Mouse (Mus musculus) limb, embryonic 14.5 days (tissue): Measurements from ENCODE around the gene Vmn1r52. TPM values are rescaled to one million over a fixed set of nuclear protein-coding genes. Genes with fewer than 3 reads are reported as not detected.
"Not testable (repeated sequence)": the region's sequence is repeated elsewhere in the genome, so short reads cannot be mapped to it uniquely, and the experiment has no call there.

Source experiments
- ATAC-seq: fragments of 200-750 bp; cut with Nextera tagmentation; 2 replicates; pipeline ENCODE4 v1.8.0; 2017; ENCODE audit warnings: low read depth, moderate number of reproducible peaks, moderate TSS enrichment; ENCODE audit not compliant: low FRiP score
- DNase-seq: peaks from one replicate; pipeline ENCODE4 v3.0.0-alpha.2; 2015; ENCODE audit warnings: low spot score
- H3K27ac ChIP-seq: fragments of 300-500 bp; sonication (generic); replicated peaks from 2 replicates; pipeline ENCODE4 v1.5.1; 2014; ENCODE audit warnings: low read depth, mild to moderate bottlenecking, low read length, moderate library complexity, mixed read lengths
- H3K27me3 ChIP-seq: fragments of 300-500 bp; sonication (generic); 2 replicates; pipeline ENCODE4 v1.6.1; 2014; ENCODE audit warnings: low read length, mixed read lengths; ENCODE audit not compliant: control insufficient read depth, insufficient read depth
- H3K36me3 ChIP-seq: fragments of 300-500 bp; sonication (generic); 2 replicates; pipeline ENCODE4 v1.6.1; 2014; ENCODE audit warnings: mild to moderate bottlenecking, low read length, moderate library complexity, mixed read lengths; ENCODE audit not compliant: control insufficient read depth, insufficient read depth
- H3K4me1 ChIP-seq: fragments of 300-500 bp; sonication (generic); 2 replicates; pipeline ENCODE4 v1.6.1; 2014; ENCODE audit warnings: antibody characterized with exemption, low read length, mixed read lengths; ENCODE audit not compliant: control insufficient read depth, insufficient read depth
- H3K4me2 ChIP-seq: fragments of 300-500 bp; sonication (generic); replicated peaks from 2 replicates; pipeline ENCODE4 v1.6.1; 2014; ENCODE audit warnings: low read depth, mild to moderate bottlenecking, low read length, moderate library complexity; ENCODE audit not compliant: severe bottlenecking
- H3K4me3 ChIP-seq: fragments of 300-500 bp; sonication (generic); replicated peaks from 2 replicates; pipeline ENCODE4 v1.5.1; 2014; ENCODE audit warnings: low read length
- H3K9ac ChIP-seq: fragments of 300-500 bp; sonication (generic); 2 replicates; pipeline ENCODE4 v1.6.1; 2014; ENCODE audit warnings: mild to moderate bottlenecking, low read depth, low read length, moderate library complexity; ENCODE audit not compliant: severe bottlenecking
- H3K9me3 ChIP-seq: fragments of 300-500 bp; sonication (generic); 2 replicates; pipeline ENCODE4 v1.6.1; 2016; ENCODE audit warnings: low read length; ENCODE audit not compliant: control insufficient read depth
- POLR2A ChIP-seq: fragments of 200-500 bp; IDR thresholded peaks from 2 replicates; pipeline ENCODE4 v1.8.0; 2012; ENCODE audit warnings: inconsistent platforms, mild to moderate bottlenecking, moderate library complexity, borderline replicate concordance; ENCODE audit not compliant: insufficient read depth, insufficient read length; ENCODE audit errors: extremely low read depth
- WGBS: fragments of 180-500 bp; shearing (Covaris S2); extraction: QIAGEN DNeasy Blood & Tissue Kit; methylation state at CpG from one replicate; pipeline ENCODE4 v1.1.7; 2014; 5-methylcytosine and 5-hydroxymethylcytosine counted together
- polyA plus RNA-seq, 2 experiments: library from polyadenylated mRNA; depleted of rRNA in 1 of 2; stranded (reverse) in 1 of 2; unstranded in 1 of 2; fragments of >200 nt; fragmentation: Nextera tagmentation in 1 of 2; extraction: Ambion mirVana in 1 of 2; gene quantifications; 2 replicates each; pipeline versions ENCODE4 v1.2.1 to v1.2.3; 2012 to 2014

The Vmn1r52 gene
- polyA plus RNA-seq (2012; rRNA removed) = not detected in 2 replicates
- not detected in 2 replicates for polyA plus RNA-seq (2014; fragmentation: Nextera tagmentation; extraction: Ambion mirVana)

DNA sequence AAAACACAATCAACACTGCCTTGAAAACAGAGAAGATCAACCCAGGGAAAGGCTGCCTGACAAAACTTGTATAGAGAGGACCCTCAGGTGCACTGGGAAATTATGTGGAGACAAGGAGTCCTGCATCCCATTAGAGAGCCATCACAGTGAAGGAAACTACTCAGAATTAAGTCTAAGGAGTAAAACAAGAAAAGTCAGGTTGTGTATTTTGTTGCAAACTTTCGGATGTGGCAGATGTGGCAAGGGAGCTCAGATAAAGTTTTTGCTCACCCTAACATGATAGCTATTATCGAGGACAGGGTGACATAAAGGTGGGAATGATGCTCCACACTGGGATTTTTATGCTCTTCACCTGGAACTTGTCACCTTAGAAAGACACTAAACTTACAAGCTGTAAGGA is at the start of gene Vmn1r52:
Gene Vmn1r52, plus strand, starts transcription at position 301 of the 400 bp plus-strand sequence.
- DNase-seq = no peak
- Histone ChIP-seq H3K27me3 (no peaks in the 10 kb centered on the region), H3K36me3 (no peaks in the 10 kb centered on the region), H3K4me2 (no peak within 1 kb of the TSS), H3K9me3 (no peaks in the 10 kb centered on the region), H3K27ac (no peak within 1 kb of the TSS), H3K4me1 (no peaks in the 10 kb centered on the region), H3K4me3 (no peak within 1 kb of the TSS), H3K9ac (no peak within 1 kb of the TSS)
- ATAC-seq = no peak
- 66% methylated on average over 2 of the region's 2 CpGs for WGBS
- no peak for TF ChIP-seq POLR2A

DNA sequence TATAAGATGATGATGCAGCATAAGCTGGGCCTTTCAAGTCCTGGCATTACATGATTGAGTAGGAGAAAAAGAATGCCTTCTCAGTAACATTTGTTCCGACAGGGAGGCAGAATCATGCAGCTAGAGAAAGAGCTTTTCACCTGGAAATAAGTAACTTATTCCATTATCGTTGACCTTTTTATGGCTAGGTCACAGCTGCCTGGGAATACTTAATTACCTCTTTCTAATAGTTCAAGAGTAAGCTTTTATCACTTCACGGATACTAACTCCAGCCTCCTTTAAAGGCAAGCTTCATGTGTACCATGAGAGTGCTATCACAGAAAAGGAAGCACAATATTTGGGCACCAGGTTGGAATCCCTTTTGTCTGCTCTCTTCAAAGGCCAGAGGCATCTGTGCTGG is 14.5 kb upstream of the Vmn1r52 start:
- Histone ChIP-seq H3K27me3 (no peaks in the 10 kb centered on the region), H3K4me2 (no peak overlapping the region), H3K4me3 (no peak overlapping the region), H3K9me3 (no peaks in the 10 kb centered on the region), H3K36me3 (no peaks in the 10 kb centered on the region), H3K27ac (no peak overlapping the region), H3K9ac (no peak overlapping the region), H3K4me1 (no peaks in the 10 kb centered on the region)
- no peak for ATAC-seq
- TF ChIP-seq POLR2A = no peak
- WGBS = 71% methylated on average over 3 of the region's 3 CpGs
- no peak for DNase-seq

DNA sequence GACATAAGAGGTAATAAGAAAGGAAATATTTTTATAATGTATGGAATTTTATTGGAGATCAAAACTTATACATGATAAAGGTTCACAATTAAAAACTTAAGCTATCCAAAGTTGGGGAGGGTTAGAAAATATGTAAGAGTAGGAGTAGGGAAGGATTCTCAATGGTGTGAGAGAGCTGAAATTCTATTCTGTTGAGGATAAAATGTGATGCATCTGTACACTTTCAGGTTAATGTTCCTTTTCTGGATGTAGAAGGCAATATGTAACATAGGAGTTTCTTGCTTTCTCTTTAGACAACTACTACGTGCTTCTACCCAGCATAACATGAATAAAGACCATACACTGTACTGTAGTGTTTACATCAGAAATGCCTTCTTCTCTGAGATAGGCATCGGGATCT is 27.9 kb downstream of the Vmn1r52 start, which contains the start of gene V1ra8:
Gene V1ra8, plus strand, starts transcription at position 301 of the 400 bp plus-strand sequence.
- H3K9ac ChIP-seq, H3K4me1 ChIP-seq, H3K9me3 ChIP-seq, H3K4me3 ChIP-seq, H3K27me3 ChIP-seq, H3K4me2 ChIP-seq, H3K27ac ChIP-seq, ATAC-seq, H3K36me3 ChIP-seq, DNase-seq: not testable (repeated sequence)
- 85% methylated on average over 1 of the region's 2 CpGs for WGBS

DNA sequence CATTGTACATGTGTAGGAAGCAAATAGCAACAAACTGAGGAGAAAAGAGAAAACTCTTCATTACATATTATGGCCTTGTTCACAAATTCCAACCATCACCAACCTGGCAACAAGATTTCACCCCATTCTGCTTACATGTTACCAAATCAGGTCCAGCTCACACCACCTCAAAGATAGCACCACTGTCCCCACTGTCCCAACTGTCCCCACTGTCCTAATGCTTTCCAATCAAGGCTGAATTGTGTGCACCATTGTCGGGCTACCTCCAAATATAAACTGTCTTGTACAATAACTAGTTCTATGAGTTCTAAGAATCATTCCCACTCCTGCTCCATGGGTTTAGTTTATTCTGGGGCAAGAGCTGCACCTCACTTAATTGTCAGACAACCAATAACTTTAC is 49.7 kb downstream of the Vmn1r52 start, which contains the start of gene Vmn1r53:
Gene Vmn1r53, minus strand, starts transcription at position 101 of the 400 bp plus-strand sequence.
- no peak within 1 kb of the TSS for H3K4me2 ChIP-seq
- H3K4me1 ChIP-seq = no peaks in the 10 kb centered on the region
- no peak for DNase-seq
- 83% methylated on average over 1 of the region's 1 CpGs for WGBS
- H3K9ac ChIP-seq = no peak within 1 kb of the TSS
- H3K9me3 ChIP-seq = no peaks in the 10 kb centered on the region
- ATAC-seq = no peak
- no peak within 1 kb of the TSS for H3K4me3 ChIP-seq
- H3K36me3 ChIP-seq = no peaks in the 10 kb centered on the region
- no peak within 1 kb of the TSS for H3K27ac ChIP-seq
- no peaks in the 10 kb centered on the region for H3K27me3 ChIP-seq
- TF ChIP-seq POLR2A = no peak

Other genes with a start within 250 kb of the Vmn1r52 start
- gene Vmn1r45, start 234.2 kb upstream of the Vmn1r52 start, polyA plus RNA-seq (2012; rRNA removed) = not detected in 2 replicates
- gene Vmn1r45, start 234.2 kb upstream of the Vmn1r52 start, polyA plus RNA-seq (2014; fragmentation: Nextera tagmentation; extraction: Ambion mirVana) = not detected in 2 replicates
- gene Vmn1r46, start 205.5 kb upstream of the Vmn1r52 start, polyA plus RNA-seq (2012; rRNA removed) = not detected in 2 replicates
- not detected in 2 replicates for gene Vmn1r46, start 205.5 kb upstream of the Vmn1r52 start, polyA plus RNA-seq (2014; fragmentation: Nextera tagmentation; extraction: Ambion mirVana)
- gene Vmn1r47, start 158.7 kb upstream of the Vmn1r52 start, polyA plus RNA-seq (2012; rRNA removed) = not detected in 2 replicates
- gene Vmn1r47, start 158.7 kb upstream of the Vmn1r52 start, polyA plus RNA-seq (2014; fragmentation: Nextera tagmentation; extraction: Ambion mirVana) = not detected in 2 replicates
- not detected in 2 replicates for gene Vmn1r48, start 138.0 kb upstream of the Vmn1r52 start, polyA plus RNA-seq (2012; rRNA removed)
- not detected in 2 replicates for gene Vmn1r48, start 138.0 kb upstream of the Vmn1r52 start, polyA plus RNA-seq (2014; fragmentation: Nextera tagmentation; extraction: Ambion mirVana)
- not detected in 2 replicates for gene Vmn1r49, start 96.3 kb upstream of the Vmn1r52 start, polyA plus RNA-seq (2012; rRNA removed)
- not detected in 2 replicates for gene Vmn1r49, start 96.3 kb upstream of the Vmn1r52 start, polyA plus RNA-seq (2014; fragmentation: Nextera tagmentation; extraction: Ambion mirVana)
- gene Vmn1r50, start 73.4 kb upstream of the Vmn1r52 start, polyA plus RNA-seq (2012; rRNA removed) = not detected in 2 replicates
- not detected in 2 replicates for gene Vmn1r50, start 73.4 kb upstream of the Vmn1r52 start, polyA plus RNA-seq (2014; fragmentation: Nextera tagmentation; extraction: Ambion mirVana)
- gene Vmn1r51, start 52.2 kb upstream of the Vmn1r52 start, polyA plus RNA-seq (2012; rRNA removed) = not detected in 2 replicates
- gene Vmn1r51, start 52.2 kb upstream of the Vmn1r52 start, polyA plus RNA-seq (2014; fragmentation: Nextera tagmentation; extraction: Ambion mirVana) = not detected in 2 replicates
- gene V1ra8, start 28.0 kb downstream of the Vmn1r52 start, polyA plus RNA-seq (2012; rRNA removed) = not detected in 2 replicates
- not detected in 2 replicates for gene V1ra8, start 28.0 kb downstream of the Vmn1r52 start, polyA plus RNA-seq (2014; fragmentation: Nextera tagmentation; extraction: Ambion mirVana)
- not detected in 2 replicates for gene Vmn1r53, start 49.6 kb downstream of the Vmn1r52 start, polyA plus RNA-seq (2012; rRNA removed)
- gene Vmn1r53, start 49.6 kb downstream of the Vmn1r52 start, polyA plus RNA-seq (2014; fragmentation: Nextera tagmentation; extraction: Ambion mirVana) = not detected in 2 replicates
- gene Vmn1r54, start 71.5 kb downstream of the Vmn1r52 start, polyA plus RNA-seq (2012; rRNA removed) = not detected in 2 replicates
- gene Vmn1r54, start 71.5 kb downstream of the Vmn1r52 start, polyA plus RNA-seq (2014; fragmentation: Nextera tagmentation; extraction: Ambion mirVana) = not detected in 2 replicates
- gene BC048671, start 126.4 kb downstream of the Vmn1r52 start, polyA plus RNA-seq (2012; rRNA removed) = not detected in 2 replicates
- not detected in 2 replicates for gene BC048671, start 126.4 kb downstream of the Vmn1r52 start, polyA plus RNA-seq (2014; fragmentation: Nextera tagmentation; extraction: Ambion mirVana)
- 0.59 and 1.4 TPM in 2 replicates for gene Chst13, start 150.4 kb downstream of the Vmn1r52 start, polyA plus RNA-seq (2012; rRNA removed)
- 0.91 and 0.94 TPM in 2 replicates for gene Chst13, start 150.4 kb downstream of the Vmn1r52 start, polyA plus RNA-seq (2014; fragmentation: Nextera tagmentation; extraction: Ambion mirVana)
- gene Uroc1, start 158.5 kb downstream of the Vmn1r52 start, polyA plus RNA-seq (2012; rRNA removed) = 0.04 and 0.06 TPM in 2 replicates
- 0.08 and 0.12 TPM in 2 replicates for gene Uroc1, start 158.5 kb downstream of the Vmn1r52 start, polyA plus RNA-seq (2014; fragmentation: Nextera tagmentation; extraction: Ambion mirVana)
- 15.1 and 18.0 TPM in 2 replicates for gene Zxdc, start 194.7 kb downstream of the Vmn1r52 start, polyA plus RNA-seq (2012; rRNA removed)
- 12.4 and 13.5 TPM in 2 replicates for gene Zxdc, start 194.7 kb downstream of the Vmn1r52 start, polyA plus RNA-seq (2014; fragmentation: Nextera tagmentation; extraction: Ambion mirVana)